Mouse (Mus musculus) heart, adult 2 months (tissue): ENCODE data around the gene Sorl1.

Source experiments
- CTCF ChIP-seq: fragments of 200-600 bp; IDR thresholded peaks from 2 replicates; pipeline ENCODE4 v1.8.1; 2022; ENCODE audit warnings: antibody characterized with exemption, mild to moderate bottlenecking, moderate library complexity
- EP300 ChIP-seq: fragments of 200-500 bp; IDR thresholded peaks from 2 replicates; pipeline ENCODE4 v1.6.1; 2011; ENCODE audit warnings: low read depth, low read length, control low read depth; ENCODE audit not compliant: insufficient read depth
- POLR2A ChIP-seq: fragments of 200-500 bp; IDR thresholded peaks from 2 replicates; pipeline ENCODE4 v1.6.1; 2011; ENCODE audit warnings: mild to moderate bottlenecking, low read depth, low read length, control low read depth; ENCODE audit not compliant: insufficient read depth

GRCm38 (mm10) chr9:42039000-42039992, 84.8 kb downstream of the Sorl1 start:
- TF ChIP-seq CTCF: no peak
- TF ChIP-seq POLR2A: no peak
- no peak for TF ChIP-seq EP300
